Mouse (Mus musculus) midbrain, postnatal 0 days (tissue): ENCODE data around the gene Dnajc5. TPM values are rescaled to one million over a fixed set of nuclear protein-coding genes. Genes with fewer than 3 reads are reported as not detected.
A peak's percentile ranks its signal among the peaks of the same experiment; 100 is the strongest.

Source experiments
- ATAC-seq: fragments of 200-750 bp; cut with Nextera tagmentation; 2 replicates; pipeline ENCODE4 v1.8.0; 2017; ENCODE audit warnings: moderate number of reproducible peaks, mild to moderate bottlenecking, moderate TSS enrichment, moderate library complexity; ENCODE audit not compliant: low FRiP score
- DNase-seq: peaks from one replicate; pipeline ENCODE4 v3.0.0-alpha.2; 2015; ENCODE audit warnings: low spot score
- H3K27ac ChIP-seq: fragments of 300-500 bp; sonication (generic); 2 replicates; pipeline ENCODE4 v1.5.1; 2014; ENCODE audit warnings: low read depth, mild to moderate bottlenecking, low read length, mixed read lengths
- H3K27me3 ChIP-seq: fragments of 300-500 bp; sonication (generic); 2 replicates; pipeline ENCODE4 v1.6.1; 2014; ENCODE audit warnings: low read length, control low read depth, mixed read lengths; ENCODE audit not compliant: insufficient read depth
- H3K36me3 ChIP-seq: fragments of 300-500 bp; sonication (generic); 2 replicates; pipeline ENCODE4 v1.6.1; 2014; ENCODE audit warnings: low read length, control low read depth, mixed read lengths; ENCODE audit not compliant: insufficient read depth
- H3K4me1 ChIP-seq: fragments of 300-500 bp; sonication (generic); 2 replicates; pipeline ENCODE4 v1.6.1; 2014; ENCODE audit warnings: mild to moderate bottlenecking, control low read depth, antibody characterized with exemption, low read length, mixed read lengths; ENCODE audit not compliant: insufficient read depth
- H3K4me2 ChIP-seq: fragments of 300-500 bp; sonication (generic); 2 replicates; pipeline ENCODE4 v1.6.1; 2014; ENCODE audit warnings: low read depth, mild to moderate bottlenecking, low read length, mixed read lengths; ENCODE audit not compliant: poor library complexity, severe bottlenecking
- H3K4me3 ChIP-seq: fragments of 300-500 bp; sonication (generic); 2 replicates; pipeline ENCODE4 v1.5.1; 2014; ENCODE audit warnings: low read depth, mild to moderate bottlenecking, low read length, moderate library complexity
- H3K9ac ChIP-seq: fragments of 300-500 bp; sonication (generic); replicated peaks from 2 replicates; pipeline ENCODE4 v1.6.1; 2014; ENCODE audit warnings: mild to moderate bottlenecking, low read length, moderate library complexity, mixed read lengths; ENCODE audit not compliant: poor library complexity, severe bottlenecking
- H3K9me3 ChIP-seq: fragments of 300-500 bp; sonication (generic); 2 replicates; pipeline ENCODE4 v1.6.1; 2016; ENCODE audit warnings: low read length, control low read depth
- CTCF ChIP-seq: IDR thresholded peaks from 2 replicates; pipeline ENCODE4 v1.5.1; 2016; ENCODE audit warnings: antibody characterized with exemption, mild to moderate bottlenecking
- WGBS: fragments of 180-500 bp; shearing (Covaris S2); extraction: QIAGEN DNeasy Blood & Tissue Kit; methylation state at CpG from one replicate; pipeline ENCODE4 v1.1.7; 2014; 5-methylcytosine and 5-hydroxymethylcytosine counted together
- polyA plus RNA-seq: library from polyadenylated mRNA; unstranded; fragments of >200 nt; fragmentation: Nextera tagmentation; extraction: Ambion mirVana; gene quantifications from 2 replicates; pipeline ENCODE4 v1.2.1, GENCODE M21; 2015
- total RNA-seq: library from RNA; depleted of rRNA; stranded (reverse); fragments of >200 nt; gene quantifications from 2 replicates; pipeline ENCODE4 v1.2.3, GENCODE M21; 2014

The Dnajc5 gene
- total and polyA plus RNA-seq, 2 experiments from 2014 or later, result 303 to 487 TPM

- peaks cover 7% of the 10 kb centered on the region; the same call in 1 of the 2 replicates for H3K4me1 ChIP-seq
- peaks cover 14% of the 10 kb centered on the region for H3K36me3 ChIP-seq
- 75% methylated on average over 2 of the region's 2 CpGs for WGBS
- TF ChIP-seq CTCF, result no peak
- no peaks in the 10 kb centered on the region for H3K27me3 ChIP-seq
- H3K4me2 ChIP-seq, result no peak overlapping the region
- H3K4me3 ChIP-seq, result no peak overlapping the region
- DNase-seq (peak; percentile 26), ATAC-seq (no peak)
- H3K27ac ChIP-seq, result no peak overlapping the region
- H3K9me3 ChIP-seq, result no peaks in the 10 kb centered on the region
- H3K9ac ChIP-seq, result no peak overlapping the region
These were observed 56.8 kb downstream of the Dnajc5 start for GRCm38 (mm10) chr2:181577126-181577525.

DNA sequence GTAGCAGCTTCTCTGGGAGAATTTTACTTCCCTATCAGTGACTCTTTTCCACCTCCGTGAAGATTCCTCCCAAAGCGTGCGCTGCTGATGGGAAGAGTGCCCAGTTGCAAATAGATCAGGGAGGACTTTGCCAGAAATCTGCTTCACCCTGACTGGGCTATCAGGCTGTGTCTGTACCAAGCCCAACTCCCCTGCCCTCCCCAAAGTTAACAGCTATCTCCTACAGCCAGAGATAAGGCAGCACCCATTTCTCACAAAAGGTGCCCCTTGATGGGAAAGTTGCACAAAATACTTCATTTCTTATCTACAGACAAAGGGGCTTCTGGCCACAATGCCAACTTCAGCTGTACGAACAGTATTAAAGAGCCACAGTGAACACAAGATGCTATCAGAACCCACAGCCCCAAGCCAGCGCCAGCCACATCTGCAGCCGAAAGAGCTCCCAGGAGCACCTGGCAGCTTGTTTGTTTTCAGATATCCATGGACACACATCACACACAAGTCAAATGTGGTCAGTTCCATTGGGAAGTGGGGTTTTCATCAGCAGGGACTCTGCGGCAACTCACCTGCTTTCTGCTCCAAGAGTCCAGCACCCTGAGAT, 57.8 kb downstream of the Dnajc5 start:
- DNase-seq (no peak), ATAC-seq (no peak)
- Histone ChIP-seq H3K27me3 (no peaks in the 10 kb centered on the region), H3K4me2 (no peak overlapping the region), H3K36me3 (peaks cover 14% of the 10 kb centered on the region), H3K4me1 (peaks cover 7% of the 10 kb centered on the region; the same call in 1 of the 2 replicates), H3K9me3 (no peaks in the 10 kb centered on the region), H3K9ac (no peak overlapping the region; the same call in 1 of the 2 replicates), H3K27ac (no peak overlapping the region), H3K4me3 (no peak overlapping the region)
- TF ChIP-seq CTCF, result no peak
- WGBS, result 77% methylated on average over 7 of the region's 7 CpGs

DNA sequence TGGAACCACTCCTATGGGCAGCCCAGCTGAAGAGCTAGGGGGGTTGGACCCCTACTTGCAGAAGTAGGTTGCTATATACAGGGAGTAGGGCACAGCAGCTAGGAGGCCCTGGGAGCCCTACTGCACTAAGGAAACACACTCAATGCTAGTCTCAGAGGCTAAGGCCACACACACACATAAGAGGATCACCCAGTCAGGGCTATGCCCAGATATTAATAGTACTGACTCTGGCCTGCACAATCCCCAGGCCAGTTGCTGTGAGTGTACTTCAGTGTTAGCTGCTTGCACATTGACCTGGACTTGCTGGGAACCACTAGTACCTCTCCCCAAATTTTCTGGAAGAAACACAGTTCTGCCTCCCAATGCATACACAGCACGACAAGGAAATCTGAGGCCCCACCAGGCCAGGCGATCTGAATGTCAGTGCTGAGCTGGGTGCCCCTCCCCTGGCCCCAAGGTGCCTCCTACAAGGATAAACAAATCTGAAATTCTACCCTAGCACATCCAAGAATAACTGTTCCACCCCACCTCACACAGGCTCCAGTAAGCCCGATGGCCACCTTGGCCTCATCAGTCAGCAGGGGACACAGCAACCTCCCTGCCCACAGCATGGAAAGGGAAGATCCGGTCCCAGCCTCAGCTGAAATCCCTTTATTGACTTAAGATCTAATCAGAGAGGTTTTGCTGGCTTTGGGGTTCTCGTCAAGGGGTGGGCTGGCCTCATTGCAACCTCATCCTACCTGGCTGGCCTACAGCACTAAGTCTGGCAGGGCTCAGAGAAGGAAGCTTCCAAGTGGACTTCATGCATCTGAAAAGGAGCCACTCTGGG, 58.7 kb downstream of the Dnajc5 start:
- H3K27ac ChIP-seq, result no peak overlapping the region
- peaks cover 10% of the 10 kb centered on the region for H3K36me3 ChIP-seq
- H3K9me3 ChIP-seq, result no peaks in the 10 kb centered on the region
- no peak for DNase-seq
- no peak overlapping the region for H3K4me2 ChIP-seq
- H3K9ac ChIP-seq, result no peak overlapping the region
- 77% methylated on average over 5 of the region's 5 CpGs for WGBS
- no peak for TF ChIP-seq CTCF
- no peak for ATAC-seq
- no peaks in the 10 kb centered on the region for H3K27me3 ChIP-seq
- H3K4me3 ChIP-seq, result no peak overlapping the region
- H3K4me1 ChIP-seq, result peaks cover 7% of the 10 kb centered on the region; the same call in 1 of the 2 replicates

DNA sequence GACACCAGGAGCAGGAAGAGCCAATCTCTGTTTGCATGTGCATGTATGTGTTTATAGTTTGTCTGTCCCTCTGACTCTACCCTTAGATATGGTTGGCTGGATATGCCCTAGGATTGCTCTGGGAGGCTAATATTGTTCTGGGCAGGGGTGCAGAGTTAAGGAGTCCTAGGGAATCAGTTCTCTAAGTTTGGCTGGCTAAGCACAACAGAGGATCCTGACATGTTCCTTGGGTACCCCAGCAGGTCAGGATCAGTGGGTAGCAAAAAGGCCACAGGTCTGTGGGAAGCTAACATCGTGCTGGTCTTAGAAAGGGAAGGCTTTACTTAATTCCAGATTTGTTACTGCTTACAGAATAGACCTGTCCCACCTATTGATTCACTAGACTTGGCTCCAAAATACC, 59.4 kb downstream of the Dnajc5 start:
- Histone ChIP-seq H3K4me2 (no peak overlapping the region), H3K9ac (no peak overlapping the region), H3K9me3 (no peaks in the 10 kb centered on the region), H3K36me3 (peaks cover 13% of the 10 kb centered on the region), H3K27me3 (no peaks in the 10 kb centered on the region), H3K27ac (no peak overlapping the region), H3K4me3 (no peak overlapping the region), H3K4me1 (peaks cover 7% of the 10 kb centered on the region; the same call in 1 of the 2 replicates)
- 79% methylated on average over 1 of the region's 1 CpGs for WGBS
- DNase-seq, result no peak
- no peak for ATAC-seq
- no peak for TF ChIP-seq CTCF

GRCm38 (mm10) chr2:181580131-181580772, 60.0 kb downstream of the Dnajc5 start:
- Histone ChIP-seq H3K9me3 (no peaks in the 10 kb centered on the region), H3K4me1 (peaks cover 7% of the 10 kb centered on the region; the same call in 1 of the 2 replicates), H3K27ac (peak overlapping the region; percentile 93), H3K4me3 (peak overlapping the region; percentile 76), H3K27me3 (no peaks in the 10 kb centered on the region), H3K4me2 (peak overlapping the region; percentile 92), H3K36me3 (peaks cover 16% of the 10 kb centered on the region), H3K9ac (peak overlapping the region; percentile 87; the same call in 1 of the 2 replicates)
- no peak for TF ChIP-seq CTCF
- no peak for DNase-seq
- 75% methylated on average over 5 of the region's 5 CpGs for WGBS
- ATAC-seq, result no peak
